Mouse (Mus musculus) bone marrow, adult 2 months (tissue): ENCODE data around the gene Gm13305.
"Not testable (repeated sequence)": the region's sequence is repeated elsewhere in the genome, so short reads cannot be mapped to it uniquely, and the experiment has no call there.

Experiments
- CTCF ChIP-seq: fragments of 200-500 bp; IDR thresholded peaks from 2 replicates; pipeline ENCODE4 v1.5.1; 2011; ENCODE audit warnings: low read length, control low read depth; ENCODE audit not compliant: control insufficient read depth, insufficient read depth
- POLR2A ChIP-seq: fragments of 200-500 bp; IDR thresholded peaks from 2 replicates; pipeline ENCODE4 v1.6.1; 2011; ENCODE audit warnings: low read depth, mild to moderate bottlenecking, control low read depth, low read length, borderline replicate concordance; ENCODE audit not compliant: control insufficient read depth

GRCm38 (mm10) chr4:42178243-42178642 is 9.8 kb upstream of the Gm13305 start:
- not testable (repeated sequence) for TF ChIP-seq CTCF, POLR2A
